Mouse (Mus musculus) midbrain, embryonic 13.5 days (tissue): ENCODE data around the gene Riok1. TPM values are rescaled to one million over a fixed set of nuclear protein-coding genes. Genes with fewer than 3 reads are reported as not detected.

Source experiments
- ATAC-seq: fragments of 200-750 bp; cut with Nextera tagmentation; 2 replicates; pipeline ENCODE4 v1.8.0; 2017; ENCODE audit warnings: mild to moderate bottlenecking, moderate TSS enrichment, moderate library complexity
- H3K27ac ChIP-seq: fragments of 300-500 bp; sonication (generic); 2 replicates; pipeline ENCODE4 v1.5.1; 2015; ENCODE audit warnings: inconsistent platforms, mild to moderate bottlenecking, moderate library complexity
- H3K27me3 ChIP-seq: fragments of 300-500 bp; sonication (generic); 2 replicates; pipeline ENCODE4 v1.6.1; 2015; ENCODE audit warnings: mild to moderate bottlenecking, inconsistent platforms
- H3K36me3 ChIP-seq: fragments of 300-500 bp; sonication (generic); 2 replicates; pipeline ENCODE4 v1.6.1; 2015; ENCODE audit warnings: mild to moderate bottlenecking, inconsistent platforms
- H3K4me1 ChIP-seq: fragments of 300-500 bp; sonication (generic); replicated peaks from 2 replicates; pipeline ENCODE4 v1.6.1; 2015; ENCODE audit warnings: inconsistent platforms
- H3K4me2 ChIP-seq: fragments of 300-500 bp; sonication (generic); replicated peaks from 2 replicates; pipeline ENCODE4 v1.6.1; 2015; ENCODE audit warnings: moderate library complexity, mild to moderate bottlenecking, inconsistent platforms
- H3K4me3 ChIP-seq: fragments of 300-500 bp; sonication (generic); replicated peaks from 2 replicates; pipeline ENCODE4 v1.5.1; 2015; ENCODE audit warnings: mild to moderate bottlenecking, inconsistent platforms
- H3K9ac ChIP-seq: fragments of 300-500 bp; sonication (generic); replicated peaks from 2 replicates; pipeline ENCODE4 v1.6.1; 2015; ENCODE audit warnings: mild to moderate bottlenecking, inconsistent platforms
- H3K9me3 ChIP-seq: fragments of 300-500 bp; sonication (generic); 2 replicates; pipeline ENCODE4 v1.6.1; 2016; ENCODE audit warnings: mild to moderate bottlenecking, inconsistent platforms
- WGBS: fragments of 180-500 bp; shearing (Covaris S2); methylation state at CpG from one replicate; pipeline ENCODE4 v1.1.7; 2015; 5-methylcytosine and 5-hydroxymethylcytosine counted together
- polyA plus RNA-seq: library from polyadenylated mRNA; unstranded; fragments of >200 nt; fragmentation: Nextera tagmentation; extraction: Ambion mirVana; gene quantifications from 2 replicates; pipeline ENCODE4 v1.2.1, GENCODE M21; 2015

Gene Riok1
- polyA plus RNA-seq, 1 experiment from 2014 or later: 59.5 TPM

DNA sequence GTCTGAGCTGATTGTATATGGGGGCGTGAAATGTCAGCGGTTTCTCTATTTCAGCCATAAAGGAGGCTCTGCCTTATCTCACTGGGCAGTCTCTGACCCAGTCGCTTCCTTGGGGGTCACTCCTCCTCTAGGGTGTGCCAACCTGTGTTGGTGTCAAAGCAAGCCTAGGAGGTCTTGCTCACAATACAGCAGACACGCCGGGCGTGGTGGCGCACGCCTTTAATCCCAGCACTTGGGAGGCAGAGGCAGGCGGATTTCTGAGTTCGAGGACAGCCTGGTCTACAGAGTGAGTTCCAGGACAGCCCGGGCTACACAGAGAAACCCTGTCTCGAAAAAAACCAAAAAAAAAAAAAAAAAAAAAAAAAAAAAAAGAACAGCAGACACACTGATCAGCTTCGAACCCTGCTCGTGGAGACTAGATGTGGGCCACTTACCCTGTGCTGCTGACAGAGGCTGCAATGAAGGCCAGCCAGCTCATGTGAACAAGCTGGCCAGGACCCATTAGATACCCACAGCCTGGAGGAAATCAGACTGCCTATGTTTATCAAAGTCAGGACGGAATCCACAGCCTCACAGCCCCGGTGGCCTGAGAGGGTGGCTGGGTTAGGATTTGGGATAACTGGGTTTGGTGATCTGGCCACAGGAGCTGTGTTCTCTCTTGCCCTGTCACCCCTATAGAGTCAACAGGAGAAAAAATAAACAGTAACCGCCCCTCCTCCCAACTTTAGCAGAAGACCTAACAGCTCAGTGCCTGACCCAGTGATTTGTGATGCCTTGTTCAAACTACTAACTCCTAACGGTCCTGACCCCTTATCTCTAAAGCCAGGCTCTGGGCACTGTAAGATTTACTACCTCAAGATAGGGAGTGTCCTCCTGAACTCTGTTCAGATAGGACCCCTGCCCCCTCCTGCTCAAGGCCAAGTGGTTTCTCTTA lies 36.8 kb downstream of the Riok1 start:
- Histone ChIP-seq H3K4me3 (no peak overlapping the region), H3K4me2 (no peak overlapping the region), H3K9ac (no peak overlapping the region), H3K27me3 (no peaks in the 10 kb centered on the region), H3K9me3 (no peaks in the 10 kb centered on the region), H3K36me3 (no peaks in the 10 kb centered on the region; the same call in 1 of the 2 replicates), H3K27ac (no peak overlapping the region), H3K4me1 (no peaks in the 10 kb centered on the region)
- 94% methylated on average over 16 of the region's 18 CpGs for whole genome bisulfite sequencing
- no peak for ATAC-seq

- ATAC-seq: no peak
Measured at GRCm38 (mm10) chr13:38074404-38074803, 37.6 kb downstream of the Riok1 start.

GRCm38 (mm10) chr13:38077113-38077512 lies 40.3 kb downstream of the Riok1 start:
- WGBS: 24% methylated on average over 11 of the region's 11 CpGs
- Histone ChIP-seq H3K4me3 (no peak overlapping the region), H3K36me3 (no peaks in the 10 kb centered on the region), H3K9me3 (no peaks in the 10 kb centered on the region), H3K4me2 (no peak overlapping the region), H3K27me3 (no peaks in the 10 kb centered on the region), H3K9ac (no peak overlapping the region), H3K4me1 (no peaks in the 10 kb centered on the region), H3K27ac (no peak overlapping the region)
- no peak for ATAC-seq

More at GRCm38 (mm10) chr13:38074404-38074803, 37.6 kb downstream of the Riok1 start:
- H3K4me2 ChIP-seq: no peak overlapping the region
- H3K9me3 ChIP-seq: no peaks in the 10 kb centered on the region
- WGBS: 78% methylated on average over 5 of the region's 5 CpGs
- no peaks in the 10 kb centered on the region; the same call in 1 of the 2 replicates for H3K36me3 ChIP-seq
- H3K4me1 ChIP-seq: no peaks in the 10 kb centered on the region
- no peaks in the 10 kb centered on the region for H3K27me3 ChIP-seq
- H3K4me3 ChIP-seq: no peak overlapping the region
- H3K27ac ChIP-seq: no peak overlapping the region
- no peak overlapping the region for H3K9ac ChIP-seq

DNA sequence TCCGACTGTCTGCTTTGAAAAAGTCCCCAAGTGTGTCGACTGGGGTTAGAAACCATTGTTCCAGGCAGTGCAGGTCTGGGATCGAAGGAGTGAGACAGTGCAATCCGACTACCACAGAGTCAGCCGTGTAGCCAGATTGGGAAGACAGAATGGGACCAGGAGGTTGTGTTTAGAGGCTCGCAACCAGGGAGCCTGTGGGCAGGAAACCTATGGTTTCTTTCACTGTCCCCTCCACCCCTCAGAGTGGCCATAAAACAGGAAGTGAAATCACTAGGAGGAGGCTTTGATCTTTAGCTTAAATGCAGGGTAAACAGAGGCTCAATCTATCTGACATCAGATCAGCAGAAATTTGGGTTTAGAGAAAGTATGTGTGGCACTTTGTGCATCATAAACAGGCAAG lies 42.0 kb downstream of the Riok1 start:
- Histone ChIP-seq H3K9ac (no peak overlapping the region), H3K36me3 (no peaks in the 10 kb centered on the region), H3K27ac (no peak overlapping the region), H3K27me3 (no peaks in the 10 kb centered on the region), H3K9me3 (no peaks in the 10 kb centered on the region), H3K4me2 (no peak overlapping the region), H3K4me1 (no peaks in the 10 kb centered on the region), H3K4me3 (no peak overlapping the region)
- WGBS: 33% methylated on average over 6 of the region's 6 CpGs
- no peak for ATAC-seq

- Histone ChIP-seq H3K9me3 (no peaks in the 10 kb centered on the region), H3K4me2 (no peak overlapping the region), H3K36me3 (no peaks in the 10 kb centered on the region), H3K4me3 (no peak overlapping the region), H3K9ac (no peak overlapping the region), H3K4me1 (no peaks in the 10 kb centered on the region), H3K27ac (no peak overlapping the region), H3K27me3 (no peaks in the 10 kb centered on the region)
- no peak for ATAC-seq
- WGBS: 80% methylated on average over 5 of the region's 5 CpGs
Measured at GRCm38 (mm10) chr13:38079366-38079765, 42.6 kb downstream of the Riok1 start.

GRCm38 (mm10) chr13:38080014-38080413 lies 43.2 kb downstream of the Riok1 start:
- no peaks in the 10 kb centered on the region for H3K36me3 ChIP-seq
- no peaks in the 10 kb centered on the region for H3K27me3 ChIP-seq
- no peaks in the 10 kb centered on the region for H3K9me3 ChIP-seq
- H3K27ac ChIP-seq: no peak overlapping the region
- no peak overlapping the region for H3K4me2 ChIP-seq
- no peak overlapping the region for H3K4me3 ChIP-seq
- no peak overlapping the region for H3K9ac ChIP-seq
- no peak for ATAC-seq
- WGBS: 62% methylated on average over 9 of the region's 9 CpGs
- no peaks in the 10 kb centered on the region for H3K4me1 ChIP-seq

DNA sequence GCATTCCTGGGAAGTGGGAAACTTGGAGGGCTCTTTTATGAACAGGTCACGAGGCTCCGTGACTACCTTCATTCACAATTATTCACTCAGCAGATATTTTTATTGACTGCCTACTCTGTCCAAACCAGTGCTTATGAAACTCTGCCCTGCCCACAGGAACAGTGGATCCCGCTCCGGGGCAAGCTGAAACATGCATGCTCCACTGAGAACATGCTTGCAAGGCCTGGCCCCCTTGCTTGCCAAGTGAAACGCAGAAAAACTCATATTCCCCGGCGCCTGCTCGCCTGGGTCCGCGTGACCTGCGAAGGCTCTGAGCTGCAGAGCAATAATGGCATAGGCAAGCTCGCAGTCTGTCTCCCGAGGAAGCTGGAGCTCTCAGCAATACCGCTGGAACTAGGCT lies 43.9 kb downstream of the Riok1 start:
- no peak overlapping the region for H3K4me3 ChIP-seq
- no peak overlapping the region for H3K4me2 ChIP-seq
- no peaks in the 10 kb centered on the region for H3K4me1 ChIP-seq
- no peak for ATAC-seq
- no peak overlapping the region for H3K9ac ChIP-seq
- H3K27ac ChIP-seq: no peak overlapping the region
- H3K36me3 ChIP-seq: no peaks in the 10 kb centered on the region
- 88% methylated on average over 14 of the region's 14 CpGs for WGBS
- H3K27me3 ChIP-seq: no peaks in the 10 kb centered on the region
- no peaks in the 10 kb centered on the region for H3K9me3 ChIP-seq

GRCm38 (mm10) chr13:38081161-38081560 lies 44.4 kb downstream of the Riok1 start:
- no peak overlapping the region for H3K27ac ChIP-seq
- no peaks in the 10 kb centered on the region for H3K36me3 ChIP-seq
- no peaks in the 10 kb centered on the region for H3K4me1 ChIP-seq
- WGBS: 86% methylated on average over 7 of the region's 7 CpGs
- no peak for ATAC-seq
- H3K27me3 ChIP-seq: no peaks in the 10 kb centered on the region
- H3K9me3 ChIP-seq: no peaks in the 10 kb centered on the region
- no peak overlapping the region for H3K4me3 ChIP-seq
- H3K4me2 ChIP-seq: no peak overlapping the region
- no peak overlapping the region for H3K9ac ChIP-seq

GRCm38 (mm10) chr13:38086711-38087110 lies 49.9 kb downstream of the Riok1 start:
- H3K4me1 ChIP-seq: no peaks in the 10 kb centered on the region
- H3K4me2 ChIP-seq: no peak overlapping the region
- H3K36me3 ChIP-seq: no peaks in the 10 kb centered on the region
- no peak overlapping the region for H3K27ac ChIP-seq
- H3K9ac ChIP-seq: no peak overlapping the region
- WGBS: 80% methylated on average over 3 of the region's 3 CpGs
- no peaks in the 10 kb centered on the region for H3K9me3 ChIP-seq
- H3K27me3 ChIP-seq: no peaks in the 10 kb centered on the region
- H3K4me3 ChIP-seq: no peak overlapping the region
- no peak for ATAC-seq

DNA sequence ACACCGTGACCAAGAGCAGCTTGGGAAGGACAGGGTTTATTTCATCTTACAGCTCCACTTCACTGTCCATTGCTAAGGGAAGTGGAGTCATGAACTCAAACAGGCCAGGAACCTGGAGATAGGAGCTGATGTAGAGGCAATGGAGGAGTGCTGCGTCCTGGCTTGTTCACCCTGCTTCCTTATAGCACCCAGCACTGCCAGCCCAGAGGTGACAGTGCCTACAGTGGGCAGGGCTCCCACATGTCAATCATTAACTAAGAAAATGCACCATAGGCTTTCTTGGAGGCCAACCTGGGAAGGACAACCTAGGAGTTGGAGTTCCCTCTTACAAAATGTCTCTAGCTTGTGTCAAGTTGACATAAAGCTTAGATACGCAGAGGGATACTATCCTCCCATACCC lies 51.2 kb downstream of the Riok1 start:
- no peak overlapping the region for H3K4me2 ChIP-seq
- no peak overlapping the region for H3K9ac ChIP-seq
- H3K27me3 ChIP-seq: no peaks in the 10 kb centered on the region
- H3K36me3 ChIP-seq: no peaks in the 10 kb centered on the region
- no peak overlapping the region for H3K27ac ChIP-seq
- H3K4me3 ChIP-seq: no peak overlapping the region
- ATAC-seq: no peak
- no peaks in the 10 kb centered on the region for H3K4me1 ChIP-seq
- no peaks in the 10 kb centered on the region for H3K9me3 ChIP-seq
- 83% methylated on average over 3 of the region's 3 CpGs for WGBS

DNA sequence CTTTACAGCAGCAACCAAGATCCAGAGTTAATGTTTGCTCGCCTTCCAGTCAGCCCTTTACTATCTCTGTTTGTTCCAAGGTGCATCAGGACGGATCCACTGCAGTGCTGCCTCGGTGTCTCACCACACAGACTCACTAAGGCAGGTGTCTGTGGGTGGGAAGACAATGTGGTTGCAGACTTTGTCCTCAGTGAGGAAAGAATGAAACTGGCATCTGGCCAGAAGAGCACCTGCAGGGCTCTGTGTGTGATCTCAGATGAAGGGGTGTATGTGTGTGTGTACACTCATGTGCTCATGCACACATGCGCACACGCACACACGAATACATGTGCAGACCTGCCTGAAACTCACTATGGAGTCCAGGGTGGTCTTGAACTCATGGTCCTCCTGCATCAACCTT lies 52.7 kb downstream of the Riok1 start:
- Histone ChIP-seq H3K4me1 (no peaks in the 10 kb centered on the region), H3K27ac (no peak overlapping the region), H3K27me3 (no peaks in the 10 kb centered on the region), H3K9ac (no peak overlapping the region), H3K4me3 (no peak overlapping the region), H3K36me3 (no peaks in the 10 kb centered on the region), H3K9me3 (no peaks in the 10 kb centered on the region), H3K4me2 (no peak overlapping the region)
- no peak for ATAC-seq
- WGBS: 94% methylated on average over 6 of the region's 6 CpGs

GRCm38 (mm10) chr13:38089871-38090270 lies 53.1 kb downstream of the Riok1 start:
- 54% methylated on average over 4 of the region's 4 CpGs for WGBS
- H3K4me2 ChIP-seq: no peak overlapping the region
- no peaks in the 10 kb centered on the region for H3K27me3 ChIP-seq
- H3K36me3 ChIP-seq: no peaks in the 10 kb centered on the region
- H3K4me1 ChIP-seq: no peaks in the 10 kb centered on the region
- no peak overlapping the region for H3K4me3 ChIP-seq
- H3K9ac ChIP-seq: no peak overlapping the region
- no peak overlapping the region for H3K27ac ChIP-seq
- H3K9me3 ChIP-seq: no peaks in the 10 kb centered on the region
- no peak for ATAC-seq

DNA sequence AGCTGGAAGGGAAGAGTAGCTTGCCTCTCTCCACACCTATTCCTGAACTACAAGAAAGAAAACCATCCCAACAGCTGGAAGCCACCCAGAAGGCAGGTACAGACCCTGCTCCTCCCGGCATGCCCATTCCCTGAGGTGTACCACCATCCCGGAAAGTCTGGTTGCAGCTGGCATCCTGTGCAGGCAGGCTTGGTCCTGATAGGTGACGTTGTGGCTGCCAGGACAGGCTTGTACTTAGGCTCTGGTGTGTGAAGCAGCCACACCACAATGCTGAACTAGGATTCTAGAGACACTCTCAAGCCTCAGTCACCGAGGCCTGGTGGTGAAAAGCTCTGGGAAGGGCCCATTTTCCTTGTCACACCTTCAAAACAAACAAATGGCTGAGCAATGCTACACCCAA lies 59.4 kb downstream of the Riok1 start:
- WGBS: 70% methylated on average over 4 of the region's 4 CpGs
- no peak for ATAC-seq

More for the DNA sequence above, 59.4 kb downstream of the Riok1 start:
- H3K4me3 ChIP-seq: no peak overlapping the region
- H3K9me3 ChIP-seq: no peaks in the 10 kb centered on the region
- H3K36me3 ChIP-seq: no peaks in the 10 kb centered on the region
- no peak overlapping the region for H3K9ac ChIP-seq
- no peak overlapping the region for H3K4me2 ChIP-seq
- H3K27me3 ChIP-seq: no peaks in the 10 kb centered on the region
- no peaks in the 10 kb centered on the region for H3K4me1 ChIP-seq
- H3K27ac ChIP-seq: no peak overlapping the region
